Mouse (Mus musculus): ENCODE measurements around the gene Inhbc.

Inhbc gene

DNA sequence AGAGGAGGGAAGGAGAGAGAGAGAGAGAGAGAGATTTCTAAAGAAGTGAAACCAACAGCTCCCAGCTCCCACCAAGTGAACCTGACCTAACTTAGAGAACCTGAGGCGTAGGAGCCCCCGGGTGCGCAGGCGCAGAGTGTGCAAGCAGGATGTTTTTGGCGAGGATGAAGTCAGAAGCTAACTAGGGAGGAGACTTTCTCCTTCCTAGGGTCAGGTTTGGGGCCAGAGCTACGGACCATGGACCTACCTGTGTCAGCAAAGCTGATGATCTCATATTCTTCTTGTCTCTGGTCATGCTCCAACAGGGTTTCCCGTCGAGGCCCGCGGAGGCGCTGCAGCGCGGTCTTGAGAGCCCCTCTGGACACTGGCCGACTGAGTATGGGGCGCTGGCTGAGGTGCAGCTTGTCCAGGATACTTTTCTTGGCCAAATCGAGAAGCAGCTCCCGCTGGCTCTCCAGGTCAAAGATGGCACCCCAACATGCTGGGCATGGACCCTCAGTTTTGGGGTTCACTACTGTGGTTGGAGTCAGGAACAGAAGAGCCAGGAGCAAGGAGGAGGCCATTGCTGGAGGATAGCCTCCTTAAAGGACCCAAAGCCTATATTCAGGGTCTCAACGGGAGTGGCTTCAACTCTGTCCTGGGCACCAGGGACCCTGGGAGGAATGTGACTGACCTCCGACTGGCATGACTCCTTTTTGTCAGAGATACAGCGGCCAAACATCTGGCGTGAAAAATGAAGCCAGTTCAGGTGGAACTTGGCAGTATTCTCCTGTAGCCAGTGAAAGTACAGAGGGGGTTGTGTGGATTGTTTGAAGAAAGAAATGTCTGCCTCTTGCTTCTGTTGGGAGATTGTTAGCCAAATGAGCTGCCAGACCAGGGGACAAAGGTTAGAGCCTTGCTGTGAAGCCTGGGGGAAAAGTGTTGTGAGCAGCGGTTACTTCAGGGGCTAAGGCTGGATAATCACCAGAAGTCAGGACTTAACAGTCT is at the start of gene Inhbc:
TSS of gene Inhbc (minus strand) at position 598 of the 987 bp plus-strand sequence.
- no peak for DNase-seq (ENCODE audit: inconsistent age in 2 of 2, low spot score in 1 of 2)

DNA sequence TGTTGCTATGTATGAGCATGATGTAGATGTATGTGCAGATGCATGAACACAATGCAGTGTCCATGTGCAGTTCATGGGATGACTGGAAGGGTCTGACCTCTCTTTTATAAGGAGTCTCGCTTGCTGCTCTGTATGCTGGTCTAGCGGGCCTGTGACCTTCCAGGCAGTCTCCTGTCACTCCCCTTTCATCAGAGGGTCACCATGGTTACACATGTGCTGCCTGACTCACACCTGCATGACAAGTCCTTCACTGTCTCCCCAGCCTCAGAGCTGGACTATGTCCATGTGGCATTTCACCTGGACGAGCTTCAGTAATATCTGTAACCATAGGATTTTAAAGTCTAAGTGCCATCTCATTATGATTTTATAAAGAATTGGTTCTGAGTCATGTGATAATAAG is 43.9 kb upstream of the Inhbc start:
- DNase-seq (ENCODE audit: inconsistent age in 2 of 2, low spot score in 1 of 2): peak; percentile 56 to 77

DNA sequence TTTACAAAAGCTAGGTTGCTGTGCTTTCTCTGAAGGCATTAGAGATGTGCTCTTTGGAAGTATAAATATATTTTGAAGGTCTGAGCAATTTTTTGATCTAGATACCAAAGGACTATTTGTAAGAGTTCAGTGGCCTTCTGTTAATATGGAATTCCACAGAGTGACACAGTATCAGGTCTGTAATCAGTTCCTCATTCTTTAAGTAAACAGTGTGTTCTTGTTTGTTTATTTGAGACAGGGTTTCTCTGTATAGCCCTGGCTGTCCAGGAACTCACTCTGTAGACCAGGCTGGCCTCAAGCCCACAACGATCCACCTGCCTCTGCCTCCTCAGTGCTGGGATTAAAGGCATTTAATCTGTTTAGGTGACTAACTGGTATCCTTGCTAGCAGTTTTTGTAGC is 43.4 kb upstream of the Inhbc start:
- DNase-seq (ENCODE audit: inconsistent age in 2 of 2, low spot score in 1 of 2): no peak

DNA sequence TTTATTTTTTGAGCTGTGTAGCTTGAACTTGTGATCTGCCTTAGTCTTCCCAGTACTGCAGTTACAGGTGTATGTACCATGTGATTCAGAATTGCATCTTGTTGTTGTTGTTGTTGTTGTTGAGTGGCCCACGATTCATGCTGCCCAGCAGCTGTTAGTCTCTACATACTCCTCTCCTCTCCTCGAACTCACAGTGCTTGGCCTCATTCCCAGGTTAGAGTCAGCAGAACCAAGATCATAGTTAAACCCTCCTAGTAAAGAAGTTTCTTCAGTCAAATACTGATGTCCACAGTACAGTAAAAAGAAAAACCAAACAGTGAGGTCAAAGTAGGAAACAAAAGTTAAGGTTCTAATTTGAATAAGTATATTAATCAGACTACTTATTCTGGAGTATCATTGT is 42.5 kb upstream of the Inhbc start:
- no peak for DNase-seq (ENCODE audit: inconsistent age in 2 of 2, low spot score in 1 of 2)

DNA sequence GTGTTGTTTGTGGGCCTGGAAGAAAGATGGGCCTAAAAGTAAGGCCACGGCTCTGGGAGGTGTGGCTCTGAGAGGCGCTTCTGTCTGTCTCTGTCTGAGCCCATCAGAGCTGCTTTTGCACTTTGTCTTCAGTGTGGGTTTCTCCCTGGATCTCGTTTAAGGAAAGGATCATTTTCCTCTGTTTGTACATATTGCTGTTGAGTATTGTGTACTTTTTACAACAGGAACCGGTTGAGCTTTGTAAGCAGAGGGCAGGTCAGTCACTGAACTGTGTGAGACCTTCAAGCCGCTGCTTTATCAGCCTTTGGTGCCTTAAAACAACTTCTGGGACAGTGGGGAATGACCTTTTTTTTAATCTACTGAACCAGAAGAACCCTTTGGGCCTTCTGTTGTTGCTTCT is 41.9 kb upstream of the Inhbc start:
- peak in 1 of 2 experiments; percentile 63 for DNase-seq (ENCODE audit: inconsistent age in 2 of 2, low spot score in 1 of 2)

DNA sequence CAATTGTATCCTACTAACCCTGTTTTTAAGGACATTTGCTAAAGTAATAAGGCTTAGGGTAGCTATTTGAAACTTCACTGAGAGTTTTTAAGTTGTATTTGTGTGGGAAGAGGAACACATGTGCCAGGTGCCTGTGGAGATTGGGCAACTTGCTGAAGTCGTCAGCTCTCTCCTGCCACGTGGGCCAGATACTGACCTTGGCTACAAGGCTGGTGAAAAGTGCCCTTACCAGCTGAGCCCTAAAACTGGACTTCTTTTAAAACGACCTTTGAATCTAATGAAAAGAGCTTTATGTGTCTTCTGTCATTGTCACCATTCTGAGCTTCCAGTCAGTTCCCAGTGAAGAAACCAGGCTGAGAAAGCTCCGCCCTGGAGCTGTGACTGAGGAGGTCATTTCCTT is 37.2 kb upstream of the Inhbc start:
- peak; percentile 65 to 89 for DNase-seq (ENCODE audit: inconsistent age in 2 of 2, low spot score in 1 of 2)

DNA sequence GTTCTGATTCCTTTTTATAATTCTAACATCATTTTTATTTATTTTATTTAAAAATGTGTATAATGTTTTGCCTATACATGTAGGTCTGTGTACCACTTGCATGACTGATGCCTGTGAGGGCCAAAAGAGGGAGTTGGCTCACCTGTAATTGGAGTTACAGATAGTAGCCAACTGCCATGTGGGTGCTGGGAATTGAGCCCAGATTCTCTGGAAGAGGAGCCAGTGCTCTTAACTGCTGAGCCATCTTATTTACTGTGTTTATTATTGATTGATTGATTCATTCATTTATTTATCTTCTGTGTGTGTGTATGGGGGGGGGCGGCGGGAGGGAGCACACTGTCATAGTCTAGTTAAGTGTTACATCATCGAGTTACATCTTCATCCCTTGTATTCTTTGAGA is 34.5 kb upstream of the Inhbc start:
- no peak for DNase-seq (ENCODE audit: inconsistent age in 2 of 2, low spot score in 1 of 2)

DNA sequence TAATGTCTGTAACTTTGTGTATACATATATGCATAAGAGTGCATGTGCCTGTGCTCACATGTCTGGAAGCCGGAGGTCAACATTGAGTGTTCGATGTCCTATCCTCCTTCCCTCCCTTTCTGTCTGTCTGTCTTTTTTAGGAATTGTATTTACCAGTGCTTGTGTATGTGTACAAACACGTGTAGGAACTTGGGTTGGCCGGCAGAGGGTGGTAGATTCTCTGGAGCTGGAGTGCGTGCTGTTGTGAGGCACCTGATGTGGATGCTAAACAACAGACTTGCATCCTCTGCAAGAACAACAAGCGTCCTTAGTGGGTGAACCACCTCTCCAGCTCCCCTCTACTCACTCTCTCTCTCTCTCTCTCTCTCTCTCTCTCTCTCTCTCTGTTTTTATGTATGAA is 21.5 kb upstream of the Inhbc start:
- no peak for DNase-seq (ENCODE audit: inconsistent age in 2 of 2, low spot score in 1 of 2)

DNA sequence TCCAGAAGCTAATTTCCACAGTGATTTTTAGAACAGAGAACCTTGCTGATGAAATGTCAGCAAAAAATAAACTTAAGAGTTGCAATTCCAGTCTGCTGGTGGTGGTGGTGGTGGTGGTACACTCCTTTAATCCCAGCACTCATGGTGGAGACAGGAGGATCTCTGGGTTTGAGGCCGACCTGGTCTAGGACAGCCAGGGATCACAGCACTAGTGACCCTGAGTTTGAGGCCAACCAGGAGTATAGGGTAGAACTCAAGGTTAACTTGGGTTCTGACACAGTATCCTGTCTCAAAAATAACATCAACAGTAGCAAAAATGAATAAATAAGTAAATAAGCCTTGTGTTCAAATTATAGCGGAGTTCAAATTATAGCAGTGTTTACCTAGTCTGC is 11.5 kb upstream of the Inhbc start:
- peak in 1 of 2 experiments; percentile 61 for DNase-seq (ENCODE audit: inconsistent age in 2 of 2, low spot score in 1 of 2)

DNA sequence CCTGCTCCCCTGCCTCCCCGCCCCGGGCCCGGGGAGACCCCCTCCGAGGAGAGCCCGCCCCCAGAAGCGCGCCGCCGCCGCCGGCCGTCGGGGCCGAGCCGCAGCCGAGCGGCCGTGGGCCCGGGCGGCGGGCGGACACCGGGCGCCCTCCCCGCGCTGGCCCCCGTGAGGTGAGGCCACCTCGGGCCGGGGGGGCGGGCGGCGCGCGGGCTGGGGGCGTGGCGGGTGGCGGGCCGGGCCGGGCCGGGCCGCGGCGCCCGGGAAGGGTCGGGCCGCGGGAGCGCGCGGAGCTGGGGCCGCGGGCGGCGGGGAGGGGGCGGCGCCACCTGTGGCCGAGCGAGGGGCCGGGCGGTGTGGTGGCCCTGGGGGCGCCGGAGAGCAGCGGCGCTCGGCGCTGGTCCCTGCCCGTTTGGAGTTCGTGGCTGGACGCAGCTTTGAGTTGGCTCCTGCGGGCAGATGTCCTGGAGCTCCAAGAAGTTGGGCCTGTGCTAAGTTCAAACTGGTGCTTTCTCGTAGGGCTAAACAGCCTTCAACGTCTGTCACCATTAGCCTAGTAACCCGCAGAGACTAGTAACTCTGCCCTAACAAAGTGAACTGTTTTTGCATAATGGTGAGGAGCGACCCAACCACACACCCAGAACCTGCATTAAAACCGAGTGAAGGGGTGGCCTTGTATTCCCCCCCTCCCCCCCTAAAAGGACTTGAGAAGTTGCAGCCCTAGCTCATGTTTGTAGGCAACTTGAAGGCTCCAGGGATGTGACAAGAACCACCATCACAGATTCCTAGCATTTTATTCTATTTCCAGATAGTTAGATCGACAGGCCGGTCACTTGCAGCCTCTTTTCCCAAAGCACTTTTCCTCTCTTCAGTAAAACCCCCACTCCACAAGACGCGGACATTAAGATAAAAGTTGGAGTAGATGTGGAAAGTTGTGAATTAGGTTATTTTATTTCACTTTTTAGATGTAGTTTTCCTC is 10.8 kb upstream of the Inhbc start:
- peak; percentile 78 to 90 for DNase-seq (ENCODE audit: inconsistent age in 2 of 2, low spot score in 1 of 2)

DNA sequence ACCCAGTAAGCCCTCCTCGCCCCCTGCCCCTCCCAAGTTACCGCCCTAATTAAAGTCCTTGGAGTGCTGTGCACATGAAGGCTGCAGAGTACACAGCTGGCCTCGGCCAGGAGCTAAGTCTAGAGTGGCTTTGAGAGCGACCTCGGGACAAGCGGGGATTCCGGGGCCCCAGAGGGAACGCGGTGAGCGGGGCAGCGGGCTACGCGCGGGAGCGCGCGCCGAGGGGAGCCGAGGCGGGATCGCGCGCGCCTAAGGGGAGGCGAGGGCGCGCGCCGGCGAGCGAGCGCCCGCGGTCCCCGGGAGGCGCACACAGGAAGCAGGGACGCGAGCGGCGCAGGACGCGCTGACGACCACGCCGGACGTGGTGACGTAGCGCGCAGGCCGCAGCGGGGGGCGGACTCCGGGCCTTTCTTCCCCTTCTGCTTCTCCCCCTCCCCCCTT is 10.0 kb upstream of the Inhbc start, which contains the start of gene R3hdm2:
TSS of gene R3hdm2 (plus strand) at position 77 of the 441 bp plus-strand sequence.
- peak; percentile 94 to 96 for DNase-seq (ENCODE audit: inconsistent age in 2 of 2, low spot score in 1 of 2)

DNA sequence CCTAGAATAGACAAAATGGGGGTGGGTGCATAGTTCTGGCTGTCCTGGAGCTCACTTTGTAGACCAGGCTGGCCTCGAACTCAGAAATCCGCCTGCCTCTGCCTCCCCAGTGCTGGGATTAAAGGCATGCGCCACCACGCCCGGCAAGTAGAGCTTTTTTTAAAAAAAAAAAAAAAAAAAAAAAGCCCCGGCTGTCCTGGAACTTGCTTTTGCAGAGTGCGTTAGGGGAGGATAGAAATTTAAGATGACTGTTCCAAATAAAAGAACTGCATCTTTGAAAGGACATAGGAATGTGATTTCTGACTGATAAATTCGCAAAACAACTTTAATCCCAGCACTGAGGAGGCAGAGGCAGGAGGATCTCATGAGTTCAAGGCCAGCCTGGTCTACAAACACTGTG is 9.4 kb upstream of the Inhbc start:
- no peak for DNase-seq (ENCODE audit: inconsistent age in 2 of 2, low spot score in 1 of 2)

DNA sequence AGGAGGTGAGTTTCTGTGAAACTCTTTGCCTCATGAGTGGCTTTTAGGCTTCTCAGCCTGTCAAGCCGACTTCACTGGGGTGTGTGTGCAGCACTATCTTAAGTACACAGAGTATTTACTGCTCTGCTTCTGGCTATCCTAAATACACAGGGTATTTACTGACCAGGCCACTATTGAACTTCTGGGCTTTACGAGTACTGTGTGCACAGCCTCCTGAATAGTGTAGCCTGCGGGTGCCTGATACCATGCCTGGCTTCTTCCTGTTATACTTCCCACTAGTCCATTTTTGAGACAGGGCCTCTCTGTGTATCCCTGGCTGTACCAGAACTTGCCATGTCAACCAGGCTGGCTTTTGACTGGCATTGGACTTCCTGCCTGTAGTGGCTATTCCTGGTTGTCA is 7.5 kb upstream of the Inhbc start:
- DNase-seq (ENCODE audit: inconsistent age in 2 of 2, low spot score in 1 of 2): no peak

DNA sequence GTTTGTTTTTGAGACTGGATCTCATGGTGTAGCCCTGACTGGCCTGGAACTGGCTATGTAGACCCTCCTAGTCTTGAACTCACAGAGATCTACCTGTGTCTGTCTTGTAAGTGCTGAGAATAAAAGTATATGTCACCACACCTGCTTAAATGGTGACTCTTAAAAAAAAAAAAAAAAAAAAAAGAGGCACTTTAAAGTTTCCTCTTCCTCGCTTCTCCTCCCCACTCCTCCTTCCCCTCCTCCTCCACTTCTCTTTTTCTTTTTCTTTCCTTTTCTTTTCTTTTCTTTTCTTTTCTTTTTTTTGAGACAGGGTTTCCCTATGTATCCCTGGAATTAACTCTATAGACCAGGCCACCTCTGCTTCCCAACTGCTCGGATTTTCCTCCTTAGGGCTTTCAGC is 792 bp upstream of the Inhbc start:
- DNase-seq (ENCODE audit: inconsistent age in 2 of 2, low spot score in 1 of 2): no peak

DNA sequence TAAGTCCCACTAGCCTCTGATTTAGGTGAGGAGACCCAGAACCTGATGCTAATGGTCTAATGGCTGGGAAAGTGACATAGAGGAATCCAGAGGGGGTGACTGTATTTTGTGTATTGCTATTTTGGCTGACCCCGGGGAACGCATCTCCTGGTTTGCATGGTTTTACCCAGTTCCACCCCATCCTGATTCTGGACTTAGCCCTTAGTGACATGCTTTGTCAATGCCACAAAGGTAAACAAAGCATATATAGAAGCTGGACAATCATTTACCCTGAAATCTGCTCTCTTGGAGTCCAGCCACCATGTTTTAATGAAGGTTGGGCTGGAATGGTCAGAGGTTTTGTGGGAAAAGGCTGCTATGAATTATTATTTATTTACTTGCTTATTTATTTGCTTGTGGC is 2.0 kb downstream of the Inhbc start:
- no peak for DNase-seq (ENCODE audit: inconsistent age in 2 of 2, low spot score in 1 of 2)

DNA sequence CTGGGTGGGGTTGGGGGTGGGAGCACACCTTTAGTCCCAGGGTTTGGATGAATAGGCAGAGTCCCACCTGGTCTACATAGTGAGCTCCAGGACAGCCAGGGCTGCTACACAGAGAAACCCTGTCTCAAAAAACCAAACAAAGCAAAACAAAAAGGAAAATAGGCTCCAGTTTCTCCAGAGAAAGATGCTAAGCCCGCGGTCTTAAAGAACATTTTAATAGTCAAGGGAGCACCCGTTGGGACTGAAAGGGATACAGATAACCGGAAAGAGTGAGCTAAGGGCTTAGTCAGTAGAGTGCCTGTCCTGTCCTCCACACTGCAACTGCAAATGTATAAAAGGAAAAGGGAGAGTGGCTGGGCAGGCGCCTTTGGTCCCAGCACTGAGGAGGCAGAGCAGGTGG is 3.1 kb downstream of the Inhbc start:
- DNase-seq (ENCODE audit: inconsistent age in 2 of 2, low spot score in 1 of 2): no peak

DNA sequence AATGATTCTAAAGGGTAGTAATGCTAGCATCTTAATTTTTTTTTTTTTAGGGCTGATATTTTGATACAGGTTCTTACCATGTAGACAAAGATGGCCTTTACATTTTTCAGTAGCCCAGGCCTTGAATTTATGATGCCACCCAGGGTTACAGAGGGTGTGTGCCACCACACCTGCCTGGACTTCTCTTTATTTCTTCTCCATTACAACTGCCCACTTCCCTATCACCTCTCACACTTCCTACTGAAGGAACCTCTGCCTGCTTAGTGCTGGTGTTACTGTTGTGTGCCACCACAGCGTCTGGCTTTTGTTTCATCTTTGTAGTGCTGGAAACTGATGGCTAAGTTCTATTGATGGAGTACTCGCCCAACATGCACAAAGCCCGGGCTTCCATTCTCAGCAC is 9.5 kb downstream of the Inhbc start:
- no peak for DNase-seq (ENCODE audit: inconsistent age in 2 of 2, low spot score in 1 of 2)

DNA sequence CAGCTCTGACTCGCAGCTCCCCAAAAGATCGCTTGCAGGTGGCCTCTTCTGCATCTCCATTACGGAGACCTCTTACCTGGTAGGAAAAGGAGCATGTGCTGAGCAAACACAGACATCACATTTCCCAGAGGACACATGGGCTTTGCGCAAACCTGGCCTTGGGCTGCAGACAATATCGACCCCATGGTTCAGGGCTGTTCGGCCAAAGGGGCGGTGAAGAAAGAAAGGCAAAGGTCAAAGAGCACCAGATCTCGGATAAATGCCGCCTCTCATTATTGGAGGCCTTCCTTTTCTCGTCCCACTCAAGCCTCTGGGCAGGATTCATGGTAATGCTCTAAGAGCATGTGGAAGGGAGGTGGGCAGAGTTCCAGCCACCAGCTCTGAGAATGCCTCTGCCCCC is 14.9 kb downstream of the Inhbc start:
- DNase-seq (ENCODE audit: inconsistent age in 2 of 2, low spot score in 1 of 2): no peak

DNA sequence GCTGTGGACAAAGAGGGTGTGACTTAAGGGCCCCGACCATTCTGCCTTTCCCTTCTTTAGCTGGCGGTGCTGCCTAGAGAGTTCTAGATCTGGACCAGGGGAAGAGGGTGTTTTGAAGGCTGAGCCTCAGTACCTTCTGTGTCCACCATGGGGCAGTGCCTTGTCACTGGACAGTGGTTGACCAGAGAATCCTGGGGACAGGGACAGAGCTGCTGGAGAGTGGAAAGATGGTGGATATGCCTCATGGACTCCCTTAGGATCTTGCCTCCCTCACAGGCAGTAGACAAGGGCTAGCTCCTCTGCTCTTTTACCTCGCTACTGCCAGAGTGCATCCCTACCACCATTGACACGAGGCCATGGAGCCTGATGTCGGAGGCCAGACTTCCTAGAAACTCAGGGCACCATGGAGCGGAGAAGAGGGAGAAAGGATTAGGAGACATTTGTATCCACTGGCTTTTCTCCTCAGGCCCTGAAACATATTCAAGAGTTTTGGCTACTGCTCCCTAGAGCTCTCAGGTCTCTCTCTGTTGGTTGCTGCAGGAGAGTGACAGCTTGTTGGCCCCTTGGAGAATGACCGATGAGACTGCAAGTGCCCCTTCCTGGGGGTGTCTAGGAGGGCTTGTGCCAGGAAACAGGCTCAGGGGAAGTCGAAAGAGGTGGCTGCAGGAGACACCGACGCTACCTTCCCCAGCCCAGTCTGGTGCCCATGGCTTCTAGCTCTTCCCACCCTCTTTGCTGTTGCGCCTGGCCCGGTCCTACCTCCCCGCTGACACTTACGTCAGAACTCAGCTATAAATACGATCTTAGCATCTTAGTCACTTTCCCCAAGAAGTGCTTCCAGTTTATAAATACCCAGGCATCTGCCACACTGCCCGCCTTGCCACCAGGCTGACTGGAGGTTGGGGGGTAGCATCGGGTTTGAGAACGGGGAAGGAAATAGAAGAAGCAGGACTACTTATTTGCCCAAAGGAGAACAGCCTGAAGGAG is 16.0 kb downstream of the Inhbc start, which contains the start of gene Inhbe:
TSS of gene Inhbe (minus strand) at position 503 of the 987 bp plus-strand sequence.
- peak in 1 of 2 experiments; percentile 67 for DNase-seq (ENCODE audit: inconsistent age in 2 of 2, low spot score in 1 of 2)

DNA sequence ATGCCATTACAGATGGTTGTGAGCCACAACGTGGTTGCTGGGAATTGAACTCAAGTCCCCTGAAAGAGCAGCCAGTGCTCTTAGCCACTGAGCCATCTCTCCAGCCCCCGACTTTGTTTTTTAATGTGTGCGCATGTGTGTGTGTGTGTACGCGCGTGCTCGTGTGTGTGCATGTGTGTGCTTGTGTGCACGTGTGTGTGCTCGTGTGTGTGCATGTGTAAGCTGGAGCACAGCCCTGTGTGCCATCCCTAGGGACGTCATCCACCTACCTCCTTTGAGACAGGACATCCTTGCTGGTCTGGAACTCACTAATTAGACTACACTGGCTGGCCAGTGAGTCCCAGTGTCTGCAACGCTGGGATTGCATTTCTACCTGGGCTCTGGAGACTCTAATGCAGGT is 17.5 kb downstream of the Inhbc start:
- no peak for DNase-seq (ENCODE audit: inconsistent age in 2 of 2, low spot score in 1 of 2)

Data from adrenal gland, adult (tissue).